Comparison of ENCODE assay signal across 8 mouse cellular contexts in genomic region chr2:160872890-160873382, GRCm38 (mm10). TPM values are rescaled to one million over a fixed set of nuclear protein-coding genes. Genes with fewer than 3 reads are reported as not detected.
DNase-seq lines count a peak whose midpoint lies in the region; ATAC-seq lines count a peak whose summit lies in the region.

Zhx3 (minus strand) TSS chr2:160872998.

- H3K27me3 ChIP-seq in lung, embryonic 16.5 days (ENCODE audit: control insufficient read depth, insufficient read depth, low read depth, low read length) = no peaks in the 10 kb centered on the region

- H3K4me1 ChIP-seq in lung, embryonic 16.5 days (replicated peaks; ENCODE audit: control insufficient read depth, insufficient read depth, low read length) = peaks cover 6% of the 10 kb centered on the region

- WGBS in lung, embryonic 16.5 days = under 1% methylated on average over 39 of the region's 48 CpGs

- DNase-seq in NIH3T3 (ENCODE audit: low read depth) = peak; percentile 97
- DNase-seq in cerebellum, adult 9-10 months = peak; percentile 92
- peak; percentile 90 for DNase-seq in layer of hippocampus, adult 9-11 months
- peak; percentile 88 for DNase-seq in ovary, postnatal 10 days (ENCODE audit: low spot score)
- DNase-seq in thymus, postnatal 10 days (ENCODE audit: low spot score in 2 of 2) = peak; percentile 91 to 94

- peak within 1 kb of the TSS; percentile 83 for H3K4me2 ChIP-seq in lung, embryonic 16.5 days (ENCODE audit: low read depth, low read length)

- H3K4me3 ChIP-seq in lung, embryonic 16.5 days (ENCODE audit: low read length) = peak within 1 kb of the TSS; percentile 96

- peak within 1 kb of the TSS; percentile 99 for H3K27ac ChIP-seq in lung, embryonic 16.5 days (ENCODE audit: low read length)

- no peaks in the 10 kb centered on the region for H3K36me3 ChIP-seq in lung, embryonic 16.5 days (ENCODE audit: control insufficient read depth, insufficient read depth, low read length)

- H3K9me3 ChIP-seq in lung, embryonic 16.5 days (ENCODE audit: control insufficient read depth, low read length) = no peaks in the 10 kb centered on the region

- peak within 1 kb of the TSS; percentile 99 for H3K9ac ChIP-seq in lung, embryonic 16.5 days (ENCODE audit: low read length)

- peak; percentile 85 for ATAC-seq in frontal cortex, adult (ENCODE audit: low TSS enrichment)
- peak; percentile 85 to 91 for ATAC-seq in hematopoietic stem cell, adult 5-6 weeks (replicated peaks in 1 of 2; ENCODE audit: insufficient read depth in 1 of 2, low FRiP score in 2 of 2, low TSS enrichment in 1 of 2, low read depth in 1 of 2, poor library complexity in 2 of 2, severe bottlenecking in 2 of 2)
- ATAC-seq in lung, embryonic 16.5 days (ENCODE audit: low read depth) = peak; percentile 98

RNA-seq across cellular contexts. Expression of gene Zhx3, which starts in this region (rescaled TPM):
- total RNA-seq in hematopoietic stem cell, adult 5-6 weeks (2017) = 5.3 and 6.8 TPM in 2 replicates
- polyA plus RNA-seq in lung, embryonic 16.5 days (2015; fragmentation: Nextera tagmentation; extraction: Ambion mirVana) = 11.4 and 12.3 TPM in 2 replicates

Comparison
In these comparisons a context has a peak if more than half of its experiments do, and no peak if none do; other contexts are left out.
1. Peak in every context shown above with its lines: DNase-seq, ATAC-seq, H3K4me3 ChIP-seq and H3K27ac ChIP-seq.